Mouse (Mus musculus) heart, embryonic 12.5 days (tissue): Measurements from ENCODE around the gene Isg15. TPM values are rescaled to one million over a fixed set of nuclear protein-coding genes. Genes with fewer than 3 reads are reported as not detected.

ENCODE experiments used
- microRNA-seq: library from miRNA; unstranded; fragments of <30 nt; microRNA quantifications from one replicate; pipeline ENCODE4, GENCODE M21; 2017
- polyA plus RNA-seq: library from polyadenylated mRNA; unstranded; fragments of >200 nt; fragmentation: Nextera tagmentation; extraction: Ambion mirVana; gene quantifications from 2 replicates; pipeline ENCODE4 v1.2.1, GENCODE M21; 2016

Gene Isg15
- polyA plus RNA-seq, 1 experiment from 2014 or later: 2.8 TPM

Small RNA genes lying within 50 kb of the gene (microRNA-seq; reads per million reads assigned to microRNA genes)
- 3.1 reads per million, percentile 8 among the genes with 10 or more reads in this experiment for gene Mir7658

Other genes starting within 250 kb of the Isg15 start
- gene C1qtnf12, start 238.5 kb downstream of the Isg15 start, polyA plus RNA-seq: 21.1 and 23.8 TPM in 2 replicates
- gene B3galt6, start 208.2 kb downstream of the Isg15 start, polyA plus RNA-seq: 10.3 and 11.0 TPM in 2 replicates
- gene Sdf4, start 207.9 kb downstream of the Isg15 start, polyA plus RNA-seq: 138 and 140 TPM in 2 replicates
- 0.37 TPM in 1 of 2 replicates, not detected in the other for gene Tnfrsf4, start 187.0 kb downstream of the Isg15 start, polyA plus RNA-seq
- 1.9 and 2.1 TPM in 2 replicates for gene Tnfrsf18, start 174.7 kb downstream of the Isg15 start, polyA plus RNA-seq
- gene Ttll10, start 141.4 kb downstream of the Isg15 start, polyA plus RNA-seq: 0.14 and 0.24 TPM in 2 replicates
- 22.1 and 23.7 TPM in 2 replicates for gene 9430015G10Rik, start 90.8 kb downstream of the Isg15 start, polyA plus RNA-seq
- 0.28 and 0.33 TPM in 2 replicates for gene Rnf223, start 70.3 kb downstream of the Isg15 start, polyA plus RNA-seq
- gene Agrn, start 3.3 kb downstream of the Isg15 start, polyA plus RNA-seq: 69.5 and 81.5 TPM in 2 replicates
- gene AW011738, start 2.5 kb upstream of the Isg15 start, polyA plus RNA-seq: 3.4 and 4.3 TPM in 2 replicates
- 1.3 and 1.6 TPM in 2 replicates for gene Perm1, start 15.1 kb upstream of the Isg15 start, polyA plus RNA-seq
- 18.0 and 18.2 TPM in 2 replicates for gene Plekhn1, start 34.0 kb upstream of the Isg15 start, polyA plus RNA-seq
- 49.3 and 54.7 TPM in 2 replicates for gene Noc2l, start 35.2 kb upstream of the Isg15 start, polyA plus RNA-seq
- 3.1 and 3.2 TPM in 2 replicates for gene Samd11, start 54.8 kb upstream of the Isg15 start, polyA plus RNA-seq
- gene Vmn2r-ps159, start 130.3 kb upstream of the Isg15 start, polyA plus RNA-seq: not detected in 2 replicates